Mouse (Mus musculus): ENCODE results near the gene Parp8. TPM values are rescaled to one million over a fixed set of nuclear protein-coding genes. Genes with fewer than 3 reads are reported as not detected.

Parp8 gene
- polyA plus RNA-seq, 1 experiment from 2014 or later = 15.6 TPM

DNA sequence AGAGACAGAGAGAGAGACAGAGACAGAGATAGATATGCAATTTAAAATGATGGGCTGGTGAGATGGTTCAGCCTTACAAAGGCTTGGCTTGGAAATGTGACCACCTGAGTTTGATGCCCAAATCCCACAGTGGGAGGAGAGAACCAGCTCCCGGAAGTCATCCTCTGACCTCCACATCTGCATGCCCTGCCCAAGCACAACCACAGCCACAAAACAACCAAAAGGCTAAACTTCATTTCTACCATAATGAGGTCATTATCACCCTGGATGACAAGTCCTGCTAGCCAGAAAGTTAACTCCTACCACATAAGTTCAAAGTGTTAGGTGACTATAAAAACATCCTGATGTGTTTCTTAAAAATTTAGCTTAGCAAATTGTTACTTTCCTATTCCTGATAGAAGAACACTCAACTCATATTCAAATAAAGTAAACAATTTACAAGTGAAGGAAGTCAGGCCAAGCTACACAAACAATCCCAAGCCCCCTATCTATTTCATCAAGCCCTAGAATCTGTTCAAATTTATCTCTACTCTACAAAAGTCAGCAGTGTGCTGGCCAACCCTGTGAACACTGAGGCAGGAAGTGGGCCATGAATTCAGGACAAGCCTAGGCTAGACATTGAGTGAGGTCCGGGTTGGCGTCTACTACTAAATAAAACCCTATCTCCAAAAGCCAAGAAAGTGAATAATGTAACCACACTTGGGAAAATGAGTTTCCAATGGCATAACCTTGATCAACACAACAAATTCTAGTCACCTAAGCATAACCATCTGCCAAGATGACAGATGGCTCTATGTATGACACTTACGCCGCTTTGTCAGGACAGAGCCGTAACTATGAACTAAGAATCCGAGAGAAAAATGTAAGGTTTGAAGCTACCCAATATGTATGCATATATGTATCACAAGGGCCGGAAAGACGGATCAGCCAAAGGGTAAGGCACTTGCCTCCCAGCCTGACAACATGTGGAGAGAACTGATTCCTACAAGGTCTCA lies 17.0 kb downstream of the Parp8 start:
- Histone ChIP-seq H3K4me1 (ENCODE audit: control insufficient read depth, insufficient read depth, low read length) (no peaks in the 10 kb centered on the region), H3K4me3 (ENCODE audit: low read depth, low read length) (no peak overlapping the region), H3K9ac (ENCODE audit: low read depth, low read length) (no peak overlapping the region), H3K9me3 (replicated peaks; ENCODE audit: control insufficient read depth, low read length) (no peaks in the 10 kb centered on the region), H3K36me3 (ENCODE audit: control insufficient read depth, insufficient read depth, low read length) (no peaks in the 10 kb centered on the region), H3K27me3 (ENCODE audit: control insufficient read depth, insufficient read depth, low read length) (no peaks in the 10 kb centered on the region), H3K27ac (ENCODE audit: low read depth, low read length) (no peak overlapping the region), H3K4me2 (no peak overlapping the region)
- ATAC-seq (replicated peaks; ENCODE audit: insufficient number of reproducible peaks, low FRiP score, low TSS enrichment) = no peak
- WGBS (ENCODE audit: insufficient replicate concordance) = 88% methylated on average over 9 of the region's 9 CpGs

DNA sequence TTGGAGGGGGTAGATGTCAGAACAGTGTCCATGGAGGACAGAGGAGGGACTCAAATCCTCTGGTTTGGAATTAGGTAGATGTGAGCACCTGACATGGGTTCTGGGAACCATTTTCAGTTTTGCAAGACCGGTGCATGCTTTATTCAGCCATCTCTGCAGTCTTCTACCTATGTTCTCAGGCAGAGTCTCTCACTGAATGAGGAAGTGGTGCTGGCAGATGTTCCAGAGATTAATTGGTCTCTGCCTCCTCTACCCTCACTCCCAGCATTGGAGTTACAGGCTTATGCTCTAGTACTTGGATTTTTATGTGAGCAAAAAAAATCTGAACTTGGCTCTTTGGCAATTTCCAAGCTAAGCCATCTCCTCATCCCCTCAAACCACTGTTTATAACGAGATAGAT lies 17.8 kb downstream of the Parp8 start:
- H3K36me3 ChIP-seq (ENCODE audit: control insufficient read depth, insufficient read depth, low read length) = no peaks in the 10 kb centered on the region
- H3K4me1 ChIP-seq (ENCODE audit: control insufficient read depth, insufficient read depth, low read length) = no peaks in the 10 kb centered on the region
- H3K4me3 ChIP-seq (ENCODE audit: low read depth, low read length) = no peak overlapping the region
- 83% methylated on average over 2 of the region's 2 CpGs for WGBS (ENCODE audit: insufficient replicate concordance)
- H3K9ac ChIP-seq (ENCODE audit: low read depth, low read length) = no peak overlapping the region
- no peak overlapping the region for H3K27ac ChIP-seq (ENCODE audit: low read depth, low read length)
- H3K4me2 ChIP-seq = no peak overlapping the region
- H3K9me3 ChIP-seq (replicated peaks; ENCODE audit: control insufficient read depth, low read length) = no peaks in the 10 kb centered on the region
- no peaks in the 10 kb centered on the region for H3K27me3 ChIP-seq (ENCODE audit: control insufficient read depth, insufficient read depth, low read length)
- no peak for ATAC-seq (replicated peaks; ENCODE audit: insufficient number of reproducible peaks, low FRiP score, low TSS enrichment)

DNA sequence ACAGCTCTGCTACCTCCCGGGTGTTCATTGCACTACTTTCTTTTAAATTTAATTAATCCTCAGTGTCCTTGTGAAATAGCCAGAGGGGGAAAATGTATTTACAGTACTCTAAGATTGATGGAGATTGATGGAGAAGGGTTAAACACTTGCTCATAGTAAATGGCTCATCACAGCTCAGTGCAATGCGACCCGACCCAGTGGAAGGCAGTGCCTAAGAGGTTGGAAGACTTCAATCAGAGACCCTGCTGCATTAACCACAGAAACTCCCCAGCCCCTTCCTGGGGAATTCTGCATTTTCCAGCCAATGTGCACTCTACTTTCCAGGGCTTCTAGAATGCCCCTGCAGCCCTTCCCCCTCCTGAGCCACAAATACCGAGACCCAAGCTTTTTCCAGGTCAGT lies 18.7 kb downstream of the Parp8 start:
- no peaks in the 10 kb centered on the region for H3K27me3 ChIP-seq (ENCODE audit: control insufficient read depth, insufficient read depth, low read length)

DNA sequence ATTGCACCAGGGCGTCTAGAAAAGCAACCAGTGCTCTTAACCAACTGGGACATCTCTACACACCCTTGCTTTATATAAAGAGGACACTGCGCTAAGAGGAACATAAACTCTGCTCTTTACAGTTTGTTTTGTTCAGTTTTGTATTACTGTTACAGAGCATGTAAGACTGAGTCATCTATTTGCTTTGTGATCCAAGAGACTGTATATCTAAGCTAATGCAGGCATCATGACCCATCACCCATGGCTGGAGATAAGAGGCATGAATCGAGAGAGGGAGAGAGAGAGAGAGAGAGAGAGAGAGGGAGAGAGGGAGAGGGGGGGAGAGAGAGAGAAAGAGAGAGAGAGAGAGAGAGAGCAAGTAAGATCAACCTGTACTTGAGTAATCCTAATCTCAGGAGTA lies 24.8 kb downstream of the Parp8 start:
- 70% methylated on average over 3 of the region's 3 CpGs for WGBS (ENCODE audit: insufficient replicate concordance)
- no peak overlapping the region for H3K9ac ChIP-seq (ENCODE audit: low read depth, low read length)
- no peaks in the 10 kb centered on the region for H3K4me1 ChIP-seq (ENCODE audit: control insufficient read depth, insufficient read depth, low read length)
- H3K9me3 ChIP-seq (replicated peaks; ENCODE audit: control insufficient read depth, low read length) = no peaks in the 10 kb centered on the region
- no peak overlapping the region for H3K4me3 ChIP-seq (ENCODE audit: low read depth, low read length)
- H3K36me3 ChIP-seq (ENCODE audit: control insufficient read depth, insufficient read depth, low read length) = no peaks in the 10 kb centered on the region
- H3K27me3 ChIP-seq (ENCODE audit: control insufficient read depth, insufficient read depth, low read length) = no peaks in the 10 kb centered on the region
- ATAC-seq (replicated peaks; ENCODE audit: insufficient number of reproducible peaks, low FRiP score, low TSS enrichment) = no peak
- no peak overlapping the region for H3K27ac ChIP-seq (ENCODE audit: low read depth, low read length)
- H3K4me2 ChIP-seq = no peak overlapping the region

More for the DNA sequence above, 18.7 kb downstream of the Parp8 start:
- no peak overlapping the region for H3K27ac ChIP-seq (ENCODE audit: low read depth, low read length)
- H3K4me3 ChIP-seq (ENCODE audit: low read depth, low read length) = no peak overlapping the region
- H3K9me3 ChIP-seq (replicated peaks; ENCODE audit: control insufficient read depth, low read length) = no peaks in the 10 kb centered on the region
- no peak overlapping the region for H3K9ac ChIP-seq (ENCODE audit: low read depth, low read length)
- WGBS (ENCODE audit: insufficient replicate concordance) = 56% methylated on average over 4 of the region's 4 CpGs
- H3K36me3 ChIP-seq (ENCODE audit: control insufficient read depth, insufficient read depth, low read length) = no peaks in the 10 kb centered on the region
- no peak overlapping the region for H3K4me2 ChIP-seq
- no peak for ATAC-seq (replicated peaks; ENCODE audit: insufficient number of reproducible peaks, low FRiP score, low TSS enrichment)
- H3K4me1 ChIP-seq (ENCODE audit: control insufficient read depth, insufficient read depth, low read length) = no peaks in the 10 kb centered on the region

DNA sequence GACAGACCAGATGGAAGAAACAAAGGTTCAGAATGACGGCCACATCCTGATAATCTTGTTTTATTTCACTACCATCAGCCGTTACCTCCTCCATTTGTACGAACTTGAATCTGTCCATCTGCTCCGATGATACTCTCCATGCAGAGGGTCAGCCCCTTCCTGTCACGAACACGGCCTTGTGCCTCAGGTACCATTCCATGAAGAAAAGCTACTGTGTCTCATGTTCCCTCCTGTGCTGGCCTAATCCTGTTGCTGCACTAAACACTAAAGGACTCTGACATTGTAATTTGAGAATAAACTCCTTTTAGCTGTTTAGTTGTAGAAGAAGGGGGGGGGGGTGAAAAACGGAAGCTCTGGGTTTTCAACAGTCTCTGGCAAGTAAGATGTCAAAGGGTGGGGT lies 33.8 kb downstream of the Parp8 start:
- no peak overlapping the region for H3K27ac ChIP-seq (ENCODE audit: low read depth, low read length)
- H3K4me3 ChIP-seq (ENCODE audit: low read depth, low read length) = no peak overlapping the region
- H3K27me3 ChIP-seq (ENCODE audit: control insufficient read depth, insufficient read depth, low read length) = no peaks in the 10 kb centered on the region
- no peaks in the 10 kb centered on the region for H3K36me3 ChIP-seq (ENCODE audit: control insufficient read depth, insufficient read depth, low read length)
- no peak for ATAC-seq (replicated peaks; ENCODE audit: insufficient number of reproducible peaks, low FRiP score, low TSS enrichment)
- H3K9ac ChIP-seq (ENCODE audit: low read depth, low read length) = no peak overlapping the region
- 74% methylated on average over 7 of the region's 7 CpGs for WGBS (ENCODE audit: insufficient replicate concordance)
- peaks cover 6% of the 10 kb centered on the region for H3K4me1 ChIP-seq (ENCODE audit: control insufficient read depth, insufficient read depth, low read length)
- H3K4me2 ChIP-seq = no peak overlapping the region
- no peaks in the 10 kb centered on the region for H3K9me3 ChIP-seq (replicated peaks; ENCODE audit: control insufficient read depth, low read length)

DNA sequence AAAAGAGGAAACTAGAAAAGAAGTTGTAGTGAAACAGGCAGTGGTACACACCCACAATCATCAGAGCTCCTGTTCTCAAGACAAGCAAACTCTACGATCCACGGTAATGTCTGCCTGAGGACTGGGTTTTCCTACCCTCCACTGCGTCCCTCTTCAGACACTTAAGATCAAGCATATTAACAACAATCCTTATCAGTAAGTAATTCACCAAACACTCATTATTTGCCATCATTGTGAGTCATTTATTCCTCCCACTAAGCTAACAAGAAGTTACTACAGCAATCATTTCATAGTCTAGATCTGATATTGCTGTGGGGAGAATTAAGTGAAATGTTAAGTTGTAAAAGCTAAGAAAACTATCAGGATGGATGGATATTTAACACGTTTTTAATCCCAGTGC lies 35.0 kb downstream of the Parp8 start:
- peaks cover 6% of the 10 kb centered on the region for H3K4me1 ChIP-seq (ENCODE audit: control insufficient read depth, insufficient read depth, low read length)
- no peak overlapping the region for H3K9ac ChIP-seq (ENCODE audit: low read depth, low read length)
- no peaks in the 10 kb centered on the region for H3K27me3 ChIP-seq (ENCODE audit: control insufficient read depth, insufficient read depth, low read length)
- WGBS (ENCODE audit: insufficient replicate concordance) = 52% methylated on average over 4 of the region's 4 CpGs
- no peak overlapping the region for H3K4me3 ChIP-seq (ENCODE audit: low read depth, low read length)
- no peaks in the 10 kb centered on the region for H3K36me3 ChIP-seq (ENCODE audit: control insufficient read depth, insufficient read depth, low read length)
- H3K4me2 ChIP-seq = no peak overlapping the region
- no peak for ATAC-seq (replicated peaks; ENCODE audit: insufficient number of reproducible peaks, low FRiP score, low TSS enrichment)
- no peaks in the 10 kb centered on the region for H3K9me3 ChIP-seq (replicated peaks; ENCODE audit: control insufficient read depth, low read length)
- no peak overlapping the region for H3K27ac ChIP-seq (ENCODE audit: low read depth, low read length)

DNA sequence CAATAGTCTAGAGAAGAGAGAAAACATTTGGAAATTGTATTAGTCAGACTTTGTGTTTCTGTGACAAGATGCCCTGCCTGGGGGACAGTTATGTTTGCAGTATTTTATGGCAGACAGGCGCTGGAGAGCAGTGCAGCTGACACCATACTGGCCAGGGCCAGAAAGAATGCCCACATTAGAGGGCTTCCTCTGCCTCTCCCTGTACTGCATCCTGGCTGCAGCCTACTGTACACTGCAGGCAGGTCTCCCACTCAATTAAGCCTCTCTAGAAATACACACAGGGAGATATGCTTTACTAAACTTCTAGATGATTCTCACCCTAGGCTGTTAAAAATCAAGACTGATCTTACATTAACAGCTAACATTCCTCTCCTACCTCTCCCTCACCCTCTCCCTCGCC lies 36.6 kb downstream of the Parp8 start:
- H3K4me1 ChIP-seq (ENCODE audit: control insufficient read depth, insufficient read depth, low read length) = peaks cover 6% of the 10 kb centered on the region
- no peak overlapping the region for H3K4me3 ChIP-seq (ENCODE audit: low read depth, low read length)
- no peaks in the 10 kb centered on the region for H3K36me3 ChIP-seq (ENCODE audit: control insufficient read depth, insufficient read depth, low read length)
- H3K27ac ChIP-seq (ENCODE audit: low read depth, low read length) = no peak overlapping the region
- H3K9ac ChIP-seq (ENCODE audit: low read depth, low read length) = no peak overlapping the region
- H3K4me2 ChIP-seq = no peak overlapping the region
- WGBS (ENCODE audit: insufficient replicate concordance) = 71% methylated on average over 2 of the region's 2 CpGs
- H3K27me3 ChIP-seq (ENCODE audit: control insufficient read depth, insufficient read depth, low read length) = no peaks in the 10 kb centered on the region
- H3K9me3 ChIP-seq (replicated peaks; ENCODE audit: control insufficient read depth, low read length) = no peaks in the 10 kb centered on the region
- no peak for ATAC-seq (replicated peaks; ENCODE audit: insufficient number of reproducible peaks, low FRiP score, low TSS enrichment)

DNA sequence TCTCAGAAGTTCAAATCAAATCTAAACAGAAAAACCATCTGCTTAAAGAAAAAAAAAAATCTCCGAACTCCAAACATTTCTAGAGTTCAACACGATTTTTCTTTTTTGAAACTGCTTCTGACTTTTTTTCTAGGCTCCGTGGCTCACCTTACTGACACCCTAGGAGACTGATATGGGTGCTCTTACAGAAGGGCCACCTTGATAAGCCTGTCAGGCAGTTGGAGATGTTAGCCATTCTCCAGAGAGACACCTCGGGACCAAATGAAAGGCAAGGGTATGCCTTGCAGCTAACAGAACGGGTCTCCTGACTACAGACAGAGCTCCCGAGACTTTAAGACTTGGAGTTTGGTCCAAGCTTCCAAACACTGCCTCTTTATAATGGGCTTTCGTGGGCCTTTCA lies 37.1 kb downstream of the Parp8 start:
- no peak overlapping the region for H3K27ac ChIP-seq (ENCODE audit: low read depth, low read length)
- no peaks in the 10 kb centered on the region for H3K36me3 ChIP-seq (ENCODE audit: control insufficient read depth, insufficient read depth, low read length)
- H3K4me3 ChIP-seq (ENCODE audit: low read depth, low read length) = no peak overlapping the region
- no peaks in the 10 kb centered on the region for H3K27me3 ChIP-seq (ENCODE audit: control insufficient read depth, insufficient read depth, low read length)
- H3K4me1 ChIP-seq (ENCODE audit: control insufficient read depth, insufficient read depth, low read length) = peaks cover 6% of the 10 kb centered on the region
- no peak overlapping the region for H3K4me2 ChIP-seq
- ATAC-seq (replicated peaks; ENCODE audit: insufficient number of reproducible peaks, low FRiP score, low TSS enrichment) = no peak
- no peaks in the 10 kb centered on the region for H3K9me3 ChIP-seq (replicated peaks; ENCODE audit: control insufficient read depth, low read length)
- WGBS (ENCODE audit: insufficient replicate concordance) = 47% methylated on average over 7 of the region's 7 CpGs
- no peak overlapping the region for H3K9ac ChIP-seq (ENCODE audit: low read depth, low read length)

DNA sequence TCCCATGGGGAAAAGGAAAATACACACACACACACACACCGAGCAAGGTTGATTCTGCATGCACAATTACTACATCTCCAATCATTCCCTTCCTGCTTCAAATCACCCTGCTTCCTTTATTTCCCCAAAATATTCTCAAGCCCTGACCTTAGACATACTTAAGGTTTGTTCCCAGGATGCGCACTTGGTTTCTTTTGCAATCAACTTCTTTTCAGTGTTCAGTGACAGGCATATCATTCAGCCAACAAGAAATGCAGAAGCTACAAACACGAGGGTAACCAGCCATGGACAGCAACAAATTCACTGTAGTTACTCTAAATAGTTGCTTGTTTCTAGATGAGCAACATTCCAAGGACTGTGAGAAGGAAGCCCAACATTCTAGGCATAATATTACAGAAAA lies 38.1 kb downstream of the Parp8 start:
- Histone ChIP-seq H3K9me3 (replicated peaks; ENCODE audit: control insufficient read depth, low read length) (no peaks in the 10 kb centered on the region), H3K4me1 (ENCODE audit: control insufficient read depth, insufficient read depth, low read length) (peaks cover 6% of the 10 kb centered on the region), H3K27ac (ENCODE audit: low read depth, low read length) (no peak overlapping the region), H3K4me3 (ENCODE audit: low read depth, low read length) (no peak overlapping the region), H3K27me3 (ENCODE audit: control insufficient read depth, insufficient read depth, low read length) (no peaks in the 10 kb centered on the region), H3K4me2 (no peak overlapping the region), H3K9ac (ENCODE audit: low read depth, low read length) (no peak overlapping the region), H3K36me3 (ENCODE audit: control insufficient read depth, insufficient read depth, low read length) (no peaks in the 10 kb centered on the region)
- 82% methylated on average over 3 of the region's 3 CpGs for WGBS (ENCODE audit: insufficient replicate concordance)
- ATAC-seq (replicated peaks; ENCODE audit: insufficient number of reproducible peaks, low FRiP score, low TSS enrichment) = no peak

All from heart, embryonic 11.5 days (tissue).